Comparison of ENCODE assay signal across 18 mouse cellular contexts in genomic region chr2:34673846-34674245, GRCm38 (mm10).
DNase-seq lines count a peak whose midpoint lies in the region; TF ChIP-seq lines count a peak whose summit lies in the region.
"Had no signal": no experiment of that assay in that cellular context is flagged by ENCODE, and none has a peak within 500 bp of the region (broad histone marks: within the 10 kb centered on the region; RNA-seq: fewer than 3 reads in every experiment).

No protein-coding gene starts in this region.

- no peak for TF ChIP-seq POLR2A in cerebellum, adult 2 months (IDR thresholded peaks at IDR 0.05; ENCODE audit: borderline replicate concordance, insufficient read depth, low read length)

- TF ChIP-seq CTCF in gastrocnemius, adult 2 months (IDR thresholded peaks at IDR 0.05), result no peak
- no peak for TF ChIP-seq CTCF in cerebellum, adult 2 months (IDR thresholded peaks at IDR 0.05; ENCODE audit: borderline replicate concordance, insufficient read depth, low read depth, low read length)

- no peaks in the 10 kb centered on the region for H3K27me3 ChIP-seq in cerebellum, adult 2 months (ENCODE audit: control insufficient read depth, insufficient read depth, low read length)
- H3K27me3 ChIP-seq: forebrain, embryonic 15.5 days; neural tube, embryonic 13.5 days had no signal

- intact Hi-C loops in gastrocnemius, adult 2 months (cut with DNase I), result no loop called here

- peaks cover 10% of the 10 kb centered on the region for H3K4me1 ChIP-seq in cerebellum, adult 2 months (ENCODE audit: control insufficient read depth, insufficient read depth, low read length)

- peak; percentile 33 for DNase-seq in gastrocnemius, adult 2 months
- no peak for DNase-seq in gastrocnemius, adult 8-10 months (ENCODE audit: low spot score in 2 of 2)
- DNase-seq in right cerebral cortex, postnatal 4 days, result peak; percentile 14
- DNase-seq in right cerebral cortex, postnatal 14 days, result no peak
- peak; percentile 72 to 76 for DNase-seq in cerebellum, adult 2 months
- DNase-seq in cerebellum, postnatal 25 days, result peak; percentile 68 to 76
- no peak for DNase-seq in adrenal gland, postnatal 14 days
- DNase-seq: adrenal gland, postnatal 25 days; kidney, adult 9 months; kidney, postnatal 25 days; layer of hippocampus, postnatal 36 days; lung, postnatal 14 days; retina, postnatal 1 day had no signal

- 55% methylated on average over 11 of the region's 11 CpGs for WGBS in cerebellum, adult 2 months

- no peak overlapping the region for H3K27ac ChIP-seq in gastrocnemius, adult 2 months
- no peak overlapping the region for H3K27ac ChIP-seq in cerebellum, adult 2 months (ENCODE audit: insufficient read depth, low read length)
- H3K27ac ChIP-seq: embryonic facial prominence, embryonic 10.5 days; forebrain, embryonic 15.5 days; hindbrain, embryonic 14.5 days; neural tube, embryonic 13.5 days had no signal

- H3K4me3 ChIP-seq in gastrocnemius, adult 2 months, result no peak overlapping the region
- no peak overlapping the region for H3K4me3 ChIP-seq in cerebellum, adult 2 months (replicated peaks; ENCODE audit: insufficient read depth, low read depth, low read length)
- H3K4me3 ChIP-seq: embryonic facial prominence, embryonic 10.5 days; forebrain, embryonic 15.5 days; myocyte; neural tube, embryonic 13.5 days had no signal

Comparison
In these comparisons a context has a peak if more than half of its experiments do, and no peak if none do; other contexts are left out.
1. DNase-seq: peak in gastrocnemius, adult 2 months (single experiment), right cerebral cortex, postnatal 4 days (single experiment), cerebellum, adult 2 months (2 of 2) and cerebellum, postnatal 25 days (2 of 2); none in gastrocnemius, adult 8-10 months (0 of 2), right cerebral cortex, postnatal 14 days (single experiment) and adrenal gland, postnatal 14 days (single experiment).